Mouse (Mus musculus) spleen, adult 2 months (tissue): Measurements from ENCODE around the gene Tex29.

Experiments used
- CTCF ChIP-seq: fragments of 200-500 bp; IDR thresholded peaks from 2 replicates; pipeline ENCODE4 v1.5.1; 2011; ENCODE audit warnings: mild to moderate bottlenecking, inconsistent platforms; ENCODE audit not compliant: insufficient read depth, insufficient read length, insufficient replicate concordance; ENCODE audit errors: extremely low read depth
- POLR2A ChIP-seq: fragments of 200-500 bp; IDR thresholded peaks from 2 replicates; pipeline ENCODE4 v1.6.1; 2011; ENCODE audit warnings: low read depth, low read length, inconsistent platforms

DNA sequence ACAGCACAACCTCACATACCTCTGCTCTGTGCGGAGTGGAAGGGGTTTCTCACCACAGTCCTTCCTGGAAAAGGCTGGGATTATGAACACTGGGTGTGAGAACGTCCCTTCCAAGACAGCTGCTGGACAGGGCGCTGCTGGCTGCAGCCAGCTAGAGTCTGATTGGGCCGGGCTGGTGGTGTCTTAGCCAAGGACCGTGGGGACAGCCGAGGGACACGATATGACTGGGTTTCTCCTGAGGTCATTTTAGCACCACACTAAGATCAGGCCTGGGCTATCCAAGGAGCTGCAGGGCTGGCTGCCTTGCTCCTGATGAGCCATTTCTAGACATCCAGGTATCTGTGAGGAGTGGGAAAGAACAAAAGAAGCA, 4.0 kb downstream of the Tex29 start:
- TF ChIP-seq CTCF: no peak
- TF ChIP-seq POLR2A: no peak
